Mouse (Mus musculus) midbrain, postnatal 0 days (tissue): ENCODE data around the gene Krtap10-10. TPM values are rescaled to one million over a fixed set of nuclear protein-coding genes. Genes with fewer than 3 reads are reported as not detected.

Source experiments
- ATAC-seq: fragments of 200-750 bp; cut with Nextera tagmentation; 2 replicates; pipeline ENCODE4 v1.8.0; 2017; ENCODE audit warnings: moderate number of reproducible peaks, mild to moderate bottlenecking, moderate TSS enrichment, moderate library complexity; ENCODE audit not compliant: low FRiP score
- DNase-seq: peaks from one replicate; pipeline ENCODE4 v3.0.0-alpha.2; 2015; ENCODE audit warnings: low spot score
- H3K27ac ChIP-seq: fragments of 300-500 bp; sonication (generic); 2 replicates; pipeline ENCODE4 v1.5.1; 2014; ENCODE audit warnings: low read depth, mild to moderate bottlenecking, low read length, mixed read lengths
- H3K27me3 ChIP-seq: fragments of 300-500 bp; sonication (generic); 2 replicates; pipeline ENCODE4 v1.6.1; 2014; ENCODE audit warnings: low read length, control low read depth, mixed read lengths; ENCODE audit not compliant: insufficient read depth
- H3K36me3 ChIP-seq: fragments of 300-500 bp; sonication (generic); 2 replicates; pipeline ENCODE4 v1.6.1; 2014; ENCODE audit warnings: low read length, control low read depth, mixed read lengths; ENCODE audit not compliant: insufficient read depth
- H3K4me1 ChIP-seq: fragments of 300-500 bp; sonication (generic); 2 replicates; pipeline ENCODE4 v1.6.1; 2014; ENCODE audit warnings: mild to moderate bottlenecking, control low read depth, antibody characterized with exemption, low read length, mixed read lengths; ENCODE audit not compliant: insufficient read depth
- H3K4me2 ChIP-seq: fragments of 300-500 bp; sonication (generic); 2 replicates; pipeline ENCODE4 v1.6.1; 2014; ENCODE audit warnings: low read depth, mild to moderate bottlenecking, low read length, mixed read lengths; ENCODE audit not compliant: poor library complexity, severe bottlenecking
- H3K4me3 ChIP-seq: fragments of 300-500 bp; sonication (generic); 2 replicates; pipeline ENCODE4 v1.5.1; 2014; ENCODE audit warnings: low read depth, mild to moderate bottlenecking, low read length, moderate library complexity
- H3K9ac ChIP-seq: fragments of 300-500 bp; sonication (generic); replicated peaks from 2 replicates; pipeline ENCODE4 v1.6.1; 2014; ENCODE audit warnings: mild to moderate bottlenecking, low read length, moderate library complexity, mixed read lengths; ENCODE audit not compliant: poor library complexity, severe bottlenecking
- H3K9me3 ChIP-seq: fragments of 300-500 bp; sonication (generic); 2 replicates; pipeline ENCODE4 v1.6.1; 2016; ENCODE audit warnings: low read length, control low read depth
- CTCF ChIP-seq: IDR thresholded peaks from 2 replicates; pipeline ENCODE4 v1.5.1; 2016; ENCODE audit warnings: antibody characterized with exemption, mild to moderate bottlenecking
- WGBS: fragments of 180-500 bp; shearing (Covaris S2); extraction: QIAGEN DNeasy Blood & Tissue Kit; methylation state at CpG from one replicate; pipeline ENCODE4 v1.1.7; 2014; 5-methylcytosine and 5-hydroxymethylcytosine counted together
- polyA plus RNA-seq: library from polyadenylated mRNA; unstranded; fragments of >200 nt; fragmentation: Nextera tagmentation; extraction: Ambion mirVana; gene quantifications from 2 replicates; pipeline ENCODE4 v1.2.1, GENCODE M21; 2015
- total RNA-seq: library from RNA; depleted of rRNA; stranded (reverse); fragments of >200 nt; gene quantifications from 2 replicates; pipeline ENCODE4 v1.2.3, GENCODE M21; 2014

Krtap10-10 gene
- total and polyA plus RNA-seq, 2 experiments from 2014 or later, result not detected

GRCm38 (mm10) chr10:77852559-77852958 lies 16.8 kb downstream of the Krtap10-10 start, which contains the start of gene Gm10318:
Gene Gm10318, plus strand, starts transcription at chr10:77852859.
- no peak within 1 kb of the TSS for H3K27ac ChIP-seq
- no peak for TF ChIP-seq CTCF
- no peaks in the 10 kb centered on the region for H3K36me3 ChIP-seq
- ATAC-seq (no peak), DNase-seq (no peak)
- H3K4me3 ChIP-seq, result no peak within 1 kb of the TSS
- no peaks in the 10 kb centered on the region for H3K27me3 ChIP-seq
- WGBS, result 75% methylated on average over 9 of the region's 9 CpGs
- no peaks in the 10 kb centered on the region for H3K4me1 ChIP-seq
- no peak within 1 kb of the TSS for H3K9ac ChIP-seq
- H3K9me3 ChIP-seq, result no peaks in the 10 kb centered on the region
- no peak within 1 kb of the TSS for H3K4me2 ChIP-seq

- WGBS, result 50% methylated on average over 7 of the region's 7 CpGs
- ATAC-seq, result no peak
- no peak for TF ChIP-seq CTCF
Observed at GRCm38 (mm10) chr10:77861675-77862074, 25.9 kb downstream of the Krtap10-10 start, which contains the start of gene Gm3285. Gene Gm3285, plus strand, starts transcription at chr10:77861975.

GRCm38 (mm10) chr10:77864067-77864761 lies 28.5 kb downstream of the Krtap10-10 start:
- Histone ChIP-seq H3K4me3 (peak overlapping the region; percentile 12), H3K4me2 (peak overlapping the region; percentile 22), H3K36me3 (no peaks in the 10 kb centered on the region), H3K9ac (0 out of 2 replicates have a peak overlapping the region, but pooled peaks have one; percentile 8), H3K9me3 (no peaks in the 10 kb centered on the region), H3K27ac (no peak overlapping the region), H3K27me3 (no peaks in the 10 kb centered on the region), H3K4me1 (no peaks in the 10 kb centered on the region)
- peak; percentile 26; the same call in 1 of the 2 replicates for TF ChIP-seq CTCF
- DNase-seq (peak; percentile 46), ATAC-seq (peak; percentile 84)
- WGBS, result 48% methylated on average over 13 of the region's 14 CpGs

More at GRCm38 (mm10) chr10:77861675-77862074, 25.9 kb downstream of the Krtap10-10 start, which contains the start of gene Gm3285:
- no peak for DNase-seq
- H3K4me1 ChIP-seq, result no peaks in the 10 kb centered on the region
- H3K4me2 ChIP-seq, result no peak within 1 kb of the TSS
- no peak within 1 kb of the TSS for H3K27ac ChIP-seq
- H3K9me3 ChIP-seq, result no peaks in the 10 kb centered on the region
- no peaks in the 10 kb centered on the region for H3K27me3 ChIP-seq
- no peaks in the 10 kb centered on the region for H3K36me3 ChIP-seq
- no peak within 1 kb of the TSS for H3K9ac ChIP-seq
- no peak within 1 kb of the TSS for H3K4me3 ChIP-seq

- Histone ChIP-seq H3K4me1 (no peaks in the 10 kb centered on the region), H3K27me3 (no peaks in the 10 kb centered on the region), H3K36me3 (no peaks in the 10 kb centered on the region), H3K27ac (no peak overlapping the region), H3K9me3 (no peaks in the 10 kb centered on the region), H3K9ac (0 out of 2 replicates have a peak overlapping the region, but pooled peaks have one; percentile 8), H3K4me2 (peak overlapping the region; percentile 22), H3K4me3 (peak overlapping the region; percentile 12)
- ATAC-seq (no peak), DNase-seq (no peak)
- WGBS, result 39% methylated on average over 11 of the region's 11 CpGs
- no peak for TF ChIP-seq CTCF
Observed at GRCm38 (mm10) chr10:77864762-77865143, 29.0 kb downstream of the Krtap10-10 start.

- Histone ChIP-seq H3K9ac (no peak overlapping the region), H3K27ac (no peak overlapping the region), H3K36me3 (no peaks in the 10 kb centered on the region), H3K4me2 (no peak overlapping the region), H3K27me3 (no peaks in the 10 kb centered on the region), H3K4me1 (no peaks in the 10 kb centered on the region), H3K4me3 (no peak overlapping the region), H3K9me3 (no peaks in the 10 kb centered on the region)
- 35% methylated on average over 1 of the region's 1 CpGs for WGBS
- TF ChIP-seq CTCF, result no peak
- DNase-seq (no peak), ATAC-seq (no peak)
Observed at GRCm38 (mm10) chr10:77867546-77867945, 31.8 kb downstream of the Krtap10-10 start.

GRCm38 (mm10) chr10:77869651-77870050 lies 33.9 kb downstream of the Krtap10-10 start:
- DNase-seq (no peak), ATAC-seq (no peak)
- no peaks in the 10 kb centered on the region for H3K36me3 ChIP-seq
- no peaks in the 10 kb centered on the region for H3K9me3 ChIP-seq
- TF ChIP-seq CTCF, result no peak
- H3K27ac ChIP-seq, result no peak overlapping the region
- H3K9ac ChIP-seq, result no peak overlapping the region
- no peaks in the 10 kb centered on the region for H3K27me3 ChIP-seq
- no peak overlapping the region for H3K4me2 ChIP-seq
- H3K4me1 ChIP-seq, result no peaks in the 10 kb centered on the region
- H3K4me3 ChIP-seq, result no peak overlapping the region
- WGBS, result 87% methylated on average over 7 of the region's 7 CpGs
